Mouse (Mus musculus): Measurements from ENCODE around the gene Dlx2. TPM values are rescaled to one million over a fixed set of nuclear protein-coding genes. Genes with fewer than 3 reads are reported as not detected.

Gene Dlx2
- total RNA-seq, 2 experiments from 2014 or later: 4.7 to 6.9 TPM

GRCm38 (mm10) chr2:71542227-71542815 lies 4.2 kb downstream of the Dlx2 start:
- intact Hi-C loops (cut with DNase I): loop anchor here (10.0 kb wide), 1 partner anchor 288 kb away; no protein-coding TSS in a partner anchor
- DNase-seq (ENCODE audit: low spot score in 2 of 2): no peak

- intact Hi-C loops (cut with DNase I): loop anchor here (10.0 kb wide), 1 partner anchor 287 kb away; no protein-coding TSS in a partner anchor
- no peak for DNase-seq (ENCODE audit: low spot score in 2 of 2)
Observed at GRCm38 (mm10) chr2:71541418-71542226, 4.9 kb downstream of the Dlx2 start.

GRCm38 (mm10) chr2:71540611-71541417 lies 5.7 kb downstream of the Dlx2 start:
- intact Hi-C loops (cut with DNase I): loop anchor here (10.0 kb wide), 1 partner anchor 286 kb away; no protein-coding TSS in a partner anchor
- DNase-seq (ENCODE audit: low spot score in 2 of 2): no peak

- intact Hi-C loops (cut with DNase I): loop anchor here (5.0 kb wide), 1 partner anchor 1738 kb away; the partner anchor contains the start of gene Sp9
- DNase-seq (ENCODE audit: low spot score in 2 of 2): no peak
Observed at GRCm38 (mm10) chr2:71534242-71535052, 12.1 kb downstream of the Dlx2 start.

- no peak for DNase-seq (ENCODE audit: low spot score in 2 of 2)
- intact Hi-C loops (cut with DNase I): loop anchor here (5.0 kb wide), 1 partner anchor 1739 kb away; the partner anchor contains the start of gene Sp9
Observed at GRCm38 (mm10) chr2:71533094-71533493, 13.5 kb downstream of the Dlx2 start.

- no peak for DNase-seq (ENCODE audit: low spot score in 2 of 2)
- intact Hi-C loops (cut with DNase I): loop anchor here (5.0 kb wide), 1 partner anchor 1740 kb away; the partner anchor contains the start of gene Sp9
Observed at GRCm38 (mm10) chr2:71531990-71532970, 14.3 kb downstream of the Dlx2 start.

GRCm38 (mm10) chr2:71531124-71531590 lies 15.4 kb downstream of the Dlx2 start:
- intact Hi-C loops (cut with DNase I): loop anchor here (5.0 kb wide), 1 partner anchor 1741 kb away; the partner anchor contains the start of gene Sp9
- DNase-seq (ENCODE audit: low spot score in 2 of 2): no peak

GRCm38 (mm10) chr2:71530391-71531123 lies 16.0 kb downstream of the Dlx2 start:
- no peak for DNase-seq (ENCODE audit: low spot score in 2 of 2)
- intact Hi-C loops (cut with DNase I): loop anchor here (5.0 kb wide), 1 partner anchor 1742 kb away; the partner anchor contains the start of gene Sp9

- peak; percentile 69 to 75 for DNase-seq (ENCODE audit: low spot score in 2 of 2)
- intact Hi-C loops (cut with DNase I): loop anchor here (5.0 kb wide), 1 partner anchor 1743 kb away; the partner anchor contains the start of gene Sp9
Observed at GRCm38 (mm10) chr2:71529511-71530351, 16.8 kb downstream of the Dlx2 start.

- intact Hi-C loops (cut with DNase I): no loop called here
- DNase-seq (ENCODE audit: low spot score in 2 of 2): no peak
Observed at GRCm38 (mm10) chr2:71528714-71529510, 17.6 kb downstream of the Dlx2 start.

GRCm38 (mm10) chr2:71528014-71528713 lies 18.4 kb downstream of the Dlx2 start, which contains the start of gene Dlx1:
Dlx1 (plus strand) TSS chr2:71528113.
- DNase-seq (ENCODE audit: low spot score in 2 of 2): peak in 1 of 2 experiments; percentile 46

GRCm38 (mm10) chr2:71527323-71528013 lies 19.1 kb downstream of the Dlx2 start:
- intact Hi-C loops (cut with DNase I): no loop called here
- no peak for DNase-seq (ENCODE audit: low spot score in 2 of 2)

More at GRCm38 (mm10) chr2:71528014-71528713, 18.4 kb downstream of the Dlx2 start, which contains the start of gene Dlx1:
- intact Hi-C loops (cut with DNase I): no loop called here

- intact Hi-C loops (cut with DNase I): no loop called here
- no peak for DNase-seq (ENCODE audit: low spot score in 2 of 2)
Observed at GRCm38 (mm10) chr2:71526595-71527322, 19.8 kb downstream of the Dlx2 start.

Data from left cerebral cortex, postnatal 14 days (tissue).